11 mouse cellular contexts compared by ENCODE assay signal in genomic region chr1:135085296-135085871, GRCm38 (mm10). TPM values are rescaled to one million over a fixed set of nuclear protein-coding genes. Genes with fewer than 3 reads are reported as not detected.
A peak's percentile ranks its signal among the peaks of the same experiment; 100 is the strongest.
DNase-seq lines count a peak whose midpoint lies in the region; ATAC-seq and TF ChIP-seq lines count a peak whose summit lies in the region.
"Had no signal": no experiment of that assay in that cellular context is flagged by ENCODE, and none has a peak within 500 bp of the region (broad histone marks: within the 10 kb centered on the region; RNA-seq: fewer than 3 reads in every experiment).

No protein-coding gene starts in this region.

- no peak overlapping the region for H3K9ac ChIP-seq in kidney, embryonic 16.5 days (replicated peaks; ENCODE audit: low read length)
- H3K9ac ChIP-seq in embryonic facial prominence, embryonic 14.5 days (ENCODE audit: low read depth, low read length) = no peak overlapping the region
- no peak overlapping the region for H3K9ac ChIP-seq in hindbrain, embryonic 16.5 days (ENCODE audit: low read depth, low read length)
- no peak overlapping the region for H3K9ac ChIP-seq in stomach, embryonic 14.5 days (replicated peaks; ENCODE audit: low read depth, low read length)
- H3K9ac ChIP-seq: lung, embryonic 14.5 days; neural tube, embryonic 13.5 days had no signal

- TF ChIP-seq POLR2A in kidney, adult 2 months (IDR thresholded peaks at IDR 0.05; ENCODE audit: low read depth, low read length) = no peak

- ATAC-seq in kidney, embryonic 16.5 days (ENCODE audit: low FRiP score, low TSS enrichment) = no peak
- no peak for ATAC-seq in embryonic facial prominence, embryonic 14.5 days (ENCODE audit: low read depth)
- ATAC-seq in hindbrain, embryonic 16.5 days = no peak
- ATAC-seq in stomach, embryonic 14.5 days (ENCODE audit: insufficient number of reproducible peaks, insufficient read depth, low FRiP score, low read depth) = no peak
- ATAC-seq in cerebellum, adult (ENCODE audit: insufficient number of reproducible peaks, low FRiP score, low TSS enrichment) = no peak
- ATAC-seq: forebrain, embryonic 16.5 days had no signal

- peak overlapping the region; percentile 39 for H3K4me2 ChIP-seq in kidney, embryonic 16.5 days (replicated peaks; ENCODE audit: low read depth, low read length)
- H3K4me2 ChIP-seq in embryonic facial prominence, embryonic 14.5 days (ENCODE audit: low read depth, low read length) = peak overlapping the region; percentile 29; the same call in 1 of the 2 replicates
- peak overlapping the region; percentile 38 for H3K4me2 ChIP-seq in hindbrain, embryonic 16.5 days (ENCODE audit: low read length)
- H3K4me2 ChIP-seq in stomach, embryonic 14.5 days (replicated peaks; ENCODE audit: low read depth, low read length) = peak overlapping the region; percentile 29
- H3K4me2 ChIP-seq: lung, embryonic 14.5 days; neural tube, embryonic 13.5 days had no signal

- no peak for DNase-seq in kidney, adult 2 months
- DNase-seq in embryonic facial prominence, embryonic 14.5 days (ENCODE audit: low spot score) = no peak
- DNase-seq in adrenal gland, postnatal 4 days (ENCODE audit: low spot score in 2 of 2) = no peak
- DNase-seq in layer of hippocampus, adult 8-10 months (ENCODE audit: low spot score in 2 of 2) = no peak
- DNase-seq: lung, embryonic 14.5 days had no signal

- TF ChIP-seq CTCF in kidney, adult 2 months (conservative IDR thresholded peaks at IDR 0.05; ENCODE audit: insufficient read depth, insufficient read length, low read depth, low read length) = no peak

- H3K36me3 ChIP-seq in kidney, embryonic 16.5 days (ENCODE audit: insufficient read depth, low read length) = no peaks in the 10 kb centered on the region
- H3K36me3 ChIP-seq in kidney, adult 2 months (ENCODE audit: control insufficient read depth, insufficient read depth, low read length) = no peaks in the 10 kb centered on the region
- no peaks in the 10 kb centered on the region for H3K36me3 ChIP-seq in embryonic facial prominence, embryonic 14.5 days (ENCODE audit: control insufficient read depth, insufficient read depth, low read length)
- H3K36me3 ChIP-seq in hindbrain, embryonic 16.5 days (ENCODE audit: control insufficient read depth, insufficient read depth, low read length) = no peaks in the 10 kb centered on the region
- H3K36me3 ChIP-seq in stomach, embryonic 14.5 days (ENCODE audit: control insufficient read depth, insufficient read depth, low read length) = no peaks in the 10 kb centered on the region
- H3K36me3 ChIP-seq: neural tube, embryonic 13.5 days had no signal

- no peak overlapping the region for H3K4me3 ChIP-seq in kidney, embryonic 16.5 days (ENCODE audit: low read length)
- no peak overlapping the region for H3K4me3 ChIP-seq in kidney, adult 2 months (ENCODE audit: insufficient read depth, low read depth, low read length)
- H3K4me3 ChIP-seq in embryonic facial prominence, embryonic 14.5 days (ENCODE audit: low read depth, low read length) = peak overlapping the region; percentile 19
- H3K4me3 ChIP-seq in hindbrain, embryonic 16.5 days (ENCODE audit: low read length) = peak overlapping the region; percentile 10; the same call in 1 of the 2 replicates
- no peak overlapping the region for H3K4me3 ChIP-seq in stomach, embryonic 14.5 days (ENCODE audit: low read depth, low read length)
- H3K4me3 ChIP-seq: neural tube, embryonic 13.5 days had no signal

- H3K27me3 ChIP-seq in kidney, embryonic 16.5 days (ENCODE audit: insufficient read depth, low read length) = peaks cover 53% of the 10 kb centered on the region
- H3K27me3 ChIP-seq in kidney, adult 2 months (replicated peaks; ENCODE audit: control insufficient read depth, insufficient read depth, low read length) = no peaks in the 10 kb centered on the region; the same call in 1 of the 2 replicates
- peaks cover 31% of the 10 kb centered on the region for H3K27me3 ChIP-seq in embryonic facial prominence, embryonic 14.5 days (replicated peaks; ENCODE audit: control insufficient read depth, insufficient read depth, low read length)
- H3K27me3 ChIP-seq in hindbrain, embryonic 16.5 days (replicated peaks; ENCODE audit: control insufficient read depth, insufficient read depth, low read length) = peaks cover 2% of the 10 kb centered on the region
- peaks cover 19% of the 10 kb centered on the region; the same call in 1 of the 2 replicates for H3K27me3 ChIP-seq in stomach, embryonic 14.5 days (ENCODE audit: control insufficient read depth, insufficient read depth, low read length)

- peaks cover 7% of the 10 kb centered on the region; the same call in 1 of the 2 replicates for H3K4me1 ChIP-seq in kidney, embryonic 16.5 days (ENCODE audit: insufficient read depth, low read length)
- H3K4me1 ChIP-seq in kidney, adult 2 months (ENCODE audit: control insufficient read depth, insufficient read depth, low read length) = no peaks in the 10 kb centered on the region
- H3K4me1 ChIP-seq in embryonic facial prominence, embryonic 14.5 days (ENCODE audit: control insufficient read depth, insufficient read depth, low read length) = peaks cover 9% of the 10 kb centered on the region; the same call in 1 of the 2 replicates
- H3K4me1 ChIP-seq in hindbrain, embryonic 16.5 days (ENCODE audit: control insufficient read depth, insufficient read depth, low read depth, low read length) = peaks cover 3% of the 10 kb centered on the region; the same call in 1 of the 2 replicates
- no peaks in the 10 kb centered on the region for H3K4me1 ChIP-seq in stomach, embryonic 14.5 days (ENCODE audit: control insufficient read depth, insufficient read depth, low read length)
- H3K4me1 ChIP-seq: neural tube, embryonic 13.5 days had no signal

- WGBS in kidney, embryonic 16.5 days = 13% methylated on average over 28 of the region's 28 CpGs
- WGBS in kidney, adult 2 months = 9% methylated on average over 27 of the region's 28 CpGs
- WGBS in embryonic facial prominence, embryonic 14.5 days = 16% methylated on average over 26 of the region's 28 CpGs
- 18% methylated on average over 25 of the region's 28 CpGs for WGBS in hindbrain, embryonic 16.5 days
- WGBS in stomach, embryonic 14.5 days = 12% methylated on average over 28 of the region's 28 CpGs

- no peak overlapping the region for H3K27ac ChIP-seq in kidney, embryonic 16.5 days (ENCODE audit: low read length)
- H3K27ac ChIP-seq in kidney, adult 2 months (ENCODE audit: insufficient read depth, low read depth, low read length) = no peak overlapping the region
- no peak overlapping the region for H3K27ac ChIP-seq in embryonic facial prominence, embryonic 14.5 days (replicated peaks; ENCODE audit: low read depth, low read length)
- H3K27ac ChIP-seq in hindbrain, embryonic 16.5 days (ENCODE audit: low read depth, low read length) = no peak overlapping the region
- H3K27ac ChIP-seq in stomach, embryonic 14.5 days (ENCODE audit: low read length) = no peak overlapping the region
- H3K27ac ChIP-seq: neural tube, embryonic 13.5 days had no signal

- H3K9me3 ChIP-seq in kidney, embryonic 16.5 days (ENCODE audit: low read length) = no peaks in the 10 kb centered on the region
- no peaks in the 10 kb centered on the region for H3K9me3 ChIP-seq in embryonic facial prominence, embryonic 14.5 days (ENCODE audit: control insufficient read depth, low read length)
- H3K9me3 ChIP-seq in hindbrain, embryonic 16.5 days (ENCODE audit: control insufficient read depth, low read length) = no peaks in the 10 kb centered on the region
- H3K9me3 ChIP-seq in stomach, embryonic 14.5 days (ENCODE audit: control insufficient read depth, low read depth, low read length) = no peaks in the 10 kb centered on the region
- H3K9me3 ChIP-seq: neural tube, embryonic 13.5 days had no signal

RNA-seq across cellular contexts. Expression of gene Lgr6, which starts 19.7 kb away (rescaled TPM):
- polyA plus RNA-seq in kidney, embryonic 16.5 days (2015; fragmentation: Nextera tagmentation; extraction: Ambion mirVana) = 0.76 and 0.77 TPM in 2 replicates
- polyA plus RNA-seq in kidney, adult 2 months (2012; rRNA removed) = 0.42 and 0.75 TPM in 2 replicates
- polyA plus RNA-seq in embryonic facial prominence, embryonic 14.5 days (2014; fragmentation: Nextera tagmentation; extraction: Ambion mirVana) = 7.0 and 7.5 TPM in 2 replicates
- polyA plus RNA-seq in hindbrain, embryonic 16.5 days (2015; fragmentation: Nextera tagmentation; extraction: Ambion mirVana) = 1.4 and 1.7 TPM in 2 replicates
- polyA plus RNA-seq in stomach, embryonic 14.5 days (2014; fragmentation: Nextera tagmentation; extraction: Ambion mirVana) = 1.5 and 1.8 TPM in 2 replicates
- 1 to 10 TPM; 3.7 to 5.0 TPM for total RNA-seq in adrenal gland, postnatal 4 days (2021)
- total RNA-seq in layer of hippocampus, adult 8-10 months (2022) = 1 to 10 TPM; 1.4 to 2.2 (median 1.9) TPM

RNA-seq across cellular contexts. Expression of gene Ptpn7, which starts 47.1 kb away (rescaled TPM):
- polyA plus RNA-seq in kidney, embryonic 16.5 days (2015; fragmentation: Nextera tagmentation; extraction: Ambion mirVana) = 0.99 and 1.6 TPM in 2 replicates
- 0.73 and 2.5 TPM in 2 replicates for polyA plus RNA-seq in kidney, adult 2 months (2012; rRNA removed)
- 2.1 and 2.7 TPM in 2 replicates for polyA plus RNA-seq in embryonic facial prominence, embryonic 14.5 days (2014; fragmentation: Nextera tagmentation; extraction: Ambion mirVana)
- 0.24 and 0.30 TPM in 2 replicates for polyA plus RNA-seq in hindbrain, embryonic 16.5 days (2015; fragmentation: Nextera tagmentation; extraction: Ambion mirVana)
- 1.1 and 1.2 TPM in 2 replicates for polyA plus RNA-seq in stomach, embryonic 14.5 days (2014; fragmentation: Nextera tagmentation; extraction: Ambion mirVana)
- total RNA-seq in adrenal gland, postnatal 4 days (2021) = 1 to 10 TPM; 1.4 TPM
- under 1 TPM in 2 of 4 experiments, not detected in 2; 0.16 to 0.34 TPM for total RNA-seq in layer of hippocampus, adult 8-10 months (2022)

Comparison
In these comparisons a context has a peak if more than half of its experiments do, and no peak if none do; other contexts are left out.
1. H3K4me3 ChIP-seq: peak in embryonic facial prominence, embryonic 14.5 days (single experiment) and hindbrain, embryonic 16.5 days (single experiment); none in kidney, embryonic 16.5 days (single experiment), kidney, adult 2 months (single experiment) and stomach, embryonic 14.5 days (single experiment).
2. Peak in every context shown above with its lines, with median percentiles within 50 percentile points of each other: H3K4me2 ChIP-seq.